Mouse (Mus musculus) erythroid progenitor cell, adult 5-6 weeks (primary cell): ENCODE results near the gene Zeb2. TPM values are rescaled to one million over a fixed set of nuclear protein-coding genes. Genes with fewer than 3 reads are reported as not detected.

Experiments
- ATAC-seq: replicated peaks from 2 replicates; pipeline ENCODE4 v1.8.0; 2016; ENCODE audit warnings: moderate number of reproducible peaks, mild to moderate bottlenecking, moderate TSS enrichment, inconsistent platforms; ENCODE audit not compliant: poor library complexity, low FRiP score, severe bottlenecking
- total RNA-seq, 2 experiments: library from RNA; stranded (forward) in 1 of 2; stranded (reverse) in 1 of 2; fragments of 150-400 nt in 1 of 2; fragments of 186-747, 209-891 nt in 1 of 2; gene quantifications; 2 replicates each; pipeline versions ENCODE4 v1.2.3 to v1.2.4; 2015 to 2017; ENCODE audit warnings: low replicate concordance in 2 of 2

Gene Zeb2
- total RNA-seq, 2 experiments from 2014 or later, result 49.9 to 60.1 TPM

DNA sequence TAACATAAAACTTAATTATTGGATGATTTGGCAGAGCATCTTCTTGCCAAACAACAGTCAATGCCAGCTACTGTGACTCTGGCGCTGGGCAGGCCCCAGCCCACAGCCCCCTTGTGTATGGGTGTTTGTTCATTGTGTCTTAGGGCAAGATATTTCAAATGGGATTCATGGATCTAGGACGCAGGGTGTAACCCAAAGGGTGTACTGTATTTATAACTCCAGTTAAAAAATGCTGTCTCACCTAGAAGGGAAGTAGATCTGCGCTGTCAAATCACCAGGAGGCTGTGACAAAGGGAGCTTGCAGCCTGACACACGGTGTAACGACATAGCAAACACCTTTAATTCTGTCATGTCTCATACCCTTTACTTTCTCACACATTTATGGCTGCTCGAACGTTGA lies 16.6 kb downstream of the Zeb2 start:
- ATAC-seq, result peak; percentile 86

GRCm38 (mm10) chr2:45100017-45100416 lies 17.2 kb downstream of the Zeb2 start:
- ATAC-seq, result no peak

- ATAC-seq, result no peak
Observed at GRCm38 (mm10) chr2:45099081-45099480, 18.1 kb downstream of the Zeb2 start.

DNA sequence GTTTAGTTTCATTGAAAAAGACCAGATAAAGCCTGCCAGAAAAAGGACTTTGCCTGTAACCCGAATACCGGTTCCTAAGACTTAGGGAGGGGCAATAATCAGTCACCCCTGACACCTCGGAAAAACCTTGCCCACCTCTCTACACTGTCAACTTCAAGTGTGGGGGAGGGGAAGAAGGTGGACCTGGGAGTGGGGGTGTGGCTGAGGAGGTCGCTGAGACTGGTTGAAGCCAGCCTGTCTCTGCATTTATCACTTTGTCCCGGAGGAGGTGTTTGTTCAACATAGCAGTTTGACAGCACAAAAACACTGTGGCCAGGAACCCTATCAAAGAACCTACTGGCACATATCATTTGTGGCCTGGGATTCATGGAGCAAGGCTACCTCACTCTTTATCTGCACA lies 19.2 kb downstream of the Zeb2 start:
- no peak for ATAC-seq

GRCm38 (mm10) chr2:45096638-45097247 lies 20.5 kb downstream of the Zeb2 start:
- no peak for ATAC-seq

GRCm38 (mm10) chr2:45095825-45096224 lies 21.4 kb downstream of the Zeb2 start:
- no peak for ATAC-seq

GRCm38 (mm10) chr2:45094371-45094967 lies 22.7 kb downstream of the Zeb2 start:
- no peak for ATAC-seq

DNA sequence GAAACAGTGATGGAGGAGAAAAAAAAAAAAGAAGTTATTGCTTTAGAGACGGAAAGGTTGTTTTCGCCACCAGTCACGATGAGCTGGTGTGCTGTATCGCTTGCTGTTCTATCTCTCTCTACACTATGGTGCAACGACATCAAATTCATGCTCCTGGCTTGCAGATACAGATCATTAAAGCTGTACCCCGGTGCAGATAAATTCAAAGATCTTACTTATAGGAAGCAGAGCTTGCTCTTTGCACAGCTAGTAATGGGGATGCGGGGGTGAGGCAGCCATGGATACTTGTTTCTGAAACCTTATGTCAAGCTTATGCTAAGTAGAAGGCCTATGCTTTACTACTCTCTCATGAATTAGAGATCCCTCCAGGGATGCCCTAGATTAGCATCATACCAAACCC lies 23.7 kb downstream of the Zeb2 start:
- ATAC-seq, result no peak

- no peak for ATAC-seq
Observed at GRCm38 (mm10) chr2:45092654-45093053, 24.5 kb downstream of the Zeb2 start.

DNA sequence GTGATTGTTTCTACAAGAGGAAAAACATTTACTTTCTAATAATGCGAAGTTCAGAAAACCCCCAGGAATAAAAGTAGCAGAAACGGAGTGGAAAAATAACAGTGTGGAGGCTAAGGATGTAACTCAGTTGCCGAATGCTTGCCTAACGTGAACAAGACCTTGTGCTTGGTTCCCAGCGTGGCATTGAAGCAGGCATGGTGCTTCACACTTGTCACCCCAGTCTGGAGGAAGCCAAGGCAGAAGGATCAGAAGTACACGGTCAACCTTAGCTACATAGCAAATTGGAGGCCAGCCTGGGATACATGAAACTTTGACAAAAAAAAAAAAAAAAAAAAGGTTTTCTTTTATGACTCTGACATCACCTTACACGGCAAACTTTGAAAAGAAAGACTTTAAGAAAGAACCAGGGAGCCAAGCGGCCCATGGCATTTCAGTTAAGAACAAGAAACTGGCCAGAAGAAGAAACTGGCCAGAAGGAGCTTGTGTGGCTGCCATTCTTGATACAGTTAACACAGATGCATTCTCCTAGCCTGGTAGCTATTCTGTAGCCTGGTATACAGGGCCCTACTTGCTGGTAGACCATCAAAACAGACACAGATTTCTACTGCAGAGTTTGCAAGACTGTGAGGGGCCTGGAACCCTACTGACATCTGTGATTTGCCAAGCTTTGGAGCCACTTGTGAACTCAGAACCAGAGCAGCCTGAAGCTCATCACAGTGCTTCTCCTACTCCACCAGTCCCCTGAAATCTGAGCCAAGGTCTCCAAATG lies 26.5 kb downstream of the Zeb2 start:
- ATAC-seq, result no peak

DNA sequence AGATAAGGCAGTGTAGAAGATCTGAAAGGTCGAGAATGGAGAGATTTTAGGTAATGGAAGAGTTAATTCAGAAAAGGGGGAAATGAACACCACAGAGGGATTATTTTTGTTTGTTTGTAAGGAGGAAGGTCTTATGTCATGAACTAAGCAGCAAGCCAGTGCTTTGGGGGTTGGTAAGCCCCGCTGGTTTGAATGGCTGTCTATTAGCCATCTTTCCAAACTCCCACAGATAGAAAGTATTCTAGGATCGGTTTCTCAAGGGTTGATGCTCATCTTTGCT lies 28.0 kb downstream of the Zeb2 start:
- ATAC-seq, result no peak

GRCm38 (mm10) chr2:45088435-45089250 lies 28.6 kb downstream of the Zeb2 start:
- no peak for ATAC-seq

DNA sequence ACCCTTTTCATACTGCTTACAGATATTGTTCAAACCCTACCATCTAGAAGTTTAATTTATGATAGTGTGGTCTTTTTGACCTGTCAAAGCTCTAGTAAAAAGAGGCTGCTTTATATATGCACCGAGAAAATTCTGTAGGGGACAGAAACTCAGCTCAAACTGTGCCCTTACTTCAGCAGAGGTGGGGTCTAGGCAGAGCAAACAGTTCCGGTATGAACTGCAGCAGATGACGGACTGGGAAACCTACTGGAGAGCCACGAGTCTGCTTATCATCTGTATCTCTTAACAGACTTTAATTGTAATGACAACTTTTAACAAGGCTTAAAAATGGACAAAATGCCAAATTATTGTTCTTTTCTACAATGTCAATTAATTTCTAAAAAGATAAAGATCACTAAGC lies 30.0 kb downstream of the Zeb2 start:
- no peak for ATAC-seq

DNA sequence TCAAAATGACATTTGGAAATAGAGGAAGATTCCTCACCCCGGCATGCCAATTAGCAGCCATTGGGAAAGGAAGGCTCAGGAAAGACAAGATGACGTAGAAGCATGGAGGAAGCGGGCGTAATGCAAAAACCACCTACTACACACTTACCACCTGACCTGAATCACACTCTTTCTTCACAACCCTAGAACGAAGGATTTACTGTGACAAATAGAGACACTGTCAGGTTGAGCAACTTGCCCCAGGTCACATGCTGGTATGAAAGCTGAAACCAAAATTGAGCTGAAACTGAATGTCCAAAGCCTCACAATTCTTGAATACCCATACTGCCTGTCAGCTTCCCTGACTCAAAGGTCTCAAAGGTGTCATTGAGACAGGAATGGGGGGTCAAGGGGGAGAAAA lies 31.5 kb downstream of the Zeb2 start:
- ATAC-seq, result no peak

GRCm38 (mm10) chr2:45083042-45083441 lies 34.2 kb downstream of the Zeb2 start:
- ATAC-seq, result no peak

- ATAC-seq, result no peak
Observed at GRCm38 (mm10) chr2:45081559-45081958, 35.6 kb downstream of the Zeb2 start.

DNA sequence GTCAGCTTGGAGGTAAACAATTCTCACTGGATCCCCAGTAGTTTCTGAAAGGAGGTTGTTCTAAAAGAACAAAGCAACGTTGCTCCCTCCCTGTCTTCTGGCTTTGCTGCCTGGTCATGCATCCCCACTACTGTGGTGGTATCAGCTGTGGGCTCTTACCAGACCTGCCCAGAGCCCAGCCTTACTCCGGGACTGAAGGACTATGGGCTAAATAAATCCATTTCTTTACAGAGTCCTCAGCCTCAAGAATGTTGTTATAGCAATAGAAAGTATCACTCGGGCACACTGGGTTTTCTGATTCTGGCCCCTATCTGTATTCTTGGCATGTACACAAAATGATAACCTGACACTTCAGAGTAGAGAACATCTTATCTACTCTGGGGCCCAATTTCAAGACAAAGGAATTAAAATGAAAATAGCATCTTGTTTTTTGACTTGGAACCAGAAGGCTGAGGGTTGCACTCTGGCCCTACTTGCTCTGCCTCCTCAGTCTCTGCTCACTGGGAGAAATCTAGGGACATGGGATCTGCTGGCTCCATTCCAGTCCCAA lies 39.2 kb downstream of the Zeb2 start:
- ATAC-seq, result no peak

DNA sequence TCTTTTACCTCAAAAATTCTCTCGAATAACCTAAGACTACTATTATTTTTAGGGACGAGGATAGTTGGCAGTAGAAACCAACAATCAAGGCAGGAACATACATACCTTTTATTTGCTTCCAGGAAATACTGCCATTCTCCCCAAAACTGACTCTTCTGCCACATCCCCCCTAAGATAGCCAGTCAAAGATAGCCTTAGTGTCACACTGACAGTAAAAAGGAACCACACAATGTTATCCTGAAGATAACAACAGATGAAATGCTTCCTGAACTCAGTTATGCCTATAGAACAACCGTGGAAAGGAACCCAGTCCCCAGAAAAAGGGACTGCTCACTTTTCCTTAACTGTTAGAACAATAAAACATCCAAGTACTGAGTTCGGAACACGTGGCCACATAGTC lies 39.8 kb downstream of the Zeb2 start:
- ATAC-seq, result no peak

GRCm38 (mm10) chr2:45073025-45073424 lies 44.2 kb downstream of the Zeb2 start:
- no peak for ATAC-seq

DNA sequence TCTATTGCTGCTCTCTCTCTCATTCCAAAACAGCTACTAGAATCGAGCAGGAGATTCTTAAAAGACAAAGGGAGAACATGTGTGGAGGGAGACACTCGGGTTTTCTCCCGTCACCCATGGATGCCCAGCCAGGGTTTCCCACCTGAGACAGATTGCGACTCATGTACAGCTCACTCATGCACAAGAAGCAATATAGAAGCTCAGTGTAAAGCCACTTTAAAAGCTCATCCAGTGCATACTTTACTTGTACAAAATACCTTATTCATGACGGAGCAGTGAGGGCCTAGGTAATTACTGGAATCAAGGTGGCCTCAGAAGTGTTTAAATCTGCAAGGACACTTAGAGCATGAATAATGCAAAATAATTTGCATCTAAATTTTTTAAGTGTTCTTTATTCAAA lies 45.9 kb downstream of the Zeb2 start:
- no peak for ATAC-seq
